Mouse (Mus musculus) neural tube, embryonic 14.5 days (tissue): Measurements from ENCODE around the gene Vash2. TPM values are rescaled to one million over a fixed set of nuclear protein-coding genes. Genes with fewer than 3 reads are reported as not detected.

Experiments used
- ATAC-seq: fragments of 200-750 bp; cut with Nextera tagmentation; 2 replicates; pipeline ENCODE4 v1.8.0; 2017; ENCODE audit warnings: low read depth, mild to moderate bottlenecking, moderate TSS enrichment, moderate library complexity
- H3K27ac ChIP-seq: fragments of 300-500 bp; sonication (generic); 2 replicates; pipeline ENCODE4 v1.5.1; 2014; ENCODE audit warnings: low read depth, mild to moderate bottlenecking, control low read depth, low read length, moderate library complexity, mixed read lengths
- H3K27me3 ChIP-seq: fragments of 300-500 bp; sonication (generic); 2 replicates; pipeline ENCODE4 v1.6.1; 2014; ENCODE audit warnings: low read length; ENCODE audit not compliant: control insufficient read depth, insufficient read depth
- H3K36me3 ChIP-seq: fragments of 300-500 bp; sonication (generic); 2 replicates; pipeline ENCODE4 v1.6.1; 2014; ENCODE audit warnings: low read length, mixed read lengths; ENCODE audit not compliant: control insufficient read depth, insufficient read depth
- H3K4me1 ChIP-seq: fragments of 300-500 bp; sonication (generic); 2 replicates; pipeline ENCODE4 v1.6.1; 2014; ENCODE audit warnings: low read length; ENCODE audit not compliant: control insufficient read depth, insufficient read depth
- H3K4me2 ChIP-seq: fragments of 300-500 bp; sonication (generic); 2 replicates; pipeline ENCODE4 v1.6.1; 2014; ENCODE audit warnings: mild to moderate bottlenecking, low read depth, low read length, control low read depth
- H3K4me3 ChIP-seq: fragments of 300-500 bp; sonication (generic); 2 replicates; pipeline ENCODE4 v1.5.1; 2014; ENCODE audit warnings: low read depth, low read length, control low read depth, mixed read lengths
- H3K9ac ChIP-seq: fragments of 300-500 bp; sonication (generic); replicated peaks from 2 replicates; pipeline ENCODE4 v1.6.1; 2014; ENCODE audit warnings: low read depth, mild to moderate bottlenecking, control low read depth, low read length, mixed read lengths
- H3K9me3 ChIP-seq: fragments of 300-500 bp; sonication (generic); 2 replicates; pipeline ENCODE4 v1.6.1; 2016; ENCODE audit warnings: low read length; ENCODE audit not compliant: control insufficient read depth
- WGBS: fragments of 180-500 bp; shearing (Covaris S2); extraction: QIAGEN DNeasy Blood & Tissue Kit; methylation state at CpG from one replicate; pipeline ENCODE4 v1.1.7; 2014; 5-methylcytosine and 5-hydroxymethylcytosine counted together
- polyA plus RNA-seq: library from polyadenylated mRNA; unstranded; fragments of >200 nt; fragmentation: Nextera tagmentation; extraction: Ambion mirVana; gene quantifications from 2 replicates; pipeline ENCODE4 v1.2.1, GENCODE M21; 2014

Vash2 gene
- polyA plus RNA-seq, 1 experiment from 2014 or later = 118 TPM

- 80% methylated on average over 9 of the region's 9 CpGs for WGBS
- H3K36me3 ChIP-seq = 0 out of 2 replicates have a peak, but pooled peaks cover 14% of the 10 kb centered on the region
- no peak for ATAC-seq
- H3K4me3 ChIP-seq = no peak overlapping the region
- no peak overlapping the region for H3K27ac ChIP-seq
- H3K9me3 ChIP-seq = no peaks in the 10 kb centered on the region
- H3K4me1 ChIP-seq = no peaks in the 10 kb centered on the region
- H3K9ac ChIP-seq = no peak overlapping the region
- H3K4me2 ChIP-seq = no peak overlapping the region
- H3K27me3 ChIP-seq = no peaks in the 10 kb centered on the region
These were observed 80.1 kb downstream of the Vash2 start for GRCm38 (mm10) chr1:190898899-190899575.

DNA sequence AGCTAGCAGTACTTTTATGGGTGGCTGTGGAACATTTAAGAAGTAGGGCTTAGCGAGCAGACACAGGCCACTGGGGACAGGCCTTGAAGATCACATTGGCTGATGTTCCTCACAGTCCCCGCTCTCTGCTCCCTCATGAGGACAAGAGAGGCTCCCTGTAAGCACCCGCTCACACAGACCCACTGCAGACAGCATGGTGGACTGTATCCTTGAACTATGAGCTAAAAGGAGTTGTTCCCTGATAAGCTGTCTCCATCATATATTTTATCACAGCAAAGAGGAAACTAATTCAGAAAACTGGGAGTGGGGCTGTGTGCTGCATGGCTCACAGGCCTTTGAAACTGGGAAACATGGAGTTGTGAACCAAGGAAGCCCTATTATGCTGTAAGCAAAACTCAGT, 80.9 kb downstream of the Vash2 start:
- 85% methylated on average over 3 of the region's 3 CpGs for WGBS
- H3K4me3 ChIP-seq = no peak overlapping the region
- 0 out of 2 replicates have a peak, but pooled peaks cover 14% of the 10 kb centered on the region for H3K36me3 ChIP-seq
- no peaks in the 10 kb centered on the region for H3K9me3 ChIP-seq
- no peaks in the 10 kb centered on the region for H3K27me3 ChIP-seq
- H3K27ac ChIP-seq = no peak overlapping the region
- H3K9ac ChIP-seq = no peak overlapping the region
- H3K4me2 ChIP-seq = no peak overlapping the region
- no peaks in the 10 kb centered on the region for H3K4me1 ChIP-seq
- no peak for ATAC-seq

Other genes with a start within 250 kb of the Vash2 start
- gene Rps6kc1, start 67.5 kb downstream of the Vash2 start, polyA plus RNA-seq = 27.6 and 36.9 TPM in 2 replicates
- gene Angel2, start 54.2 kb downstream of the Vash2 start, polyA plus RNA-seq = 47.9 and 53.3 TPM in 2 replicates
- gene Flvcr1, start 46.9 kb upstream of the Vash2 start, polyA plus RNA-seq = 12.1 and 12.3 TPM in 2 replicates
- gene Spata45, start 57.3 kb upstream of the Vash2 start, polyA plus RNA-seq = not detected in 2 replicates
- 18.3 and 19.9 TPM in 2 replicates for gene Tatdn3, start 83.6 kb upstream of the Vash2 start, polyA plus RNA-seq
- 2.8 and 3.7 TPM in 2 replicates for gene Nsl1, start 83.7 kb upstream of the Vash2 start, polyA plus RNA-seq
- 2.1 and 2.2 TPM in 2 replicates for gene Batf3, start 118.6 kb upstream of the Vash2 start, polyA plus RNA-seq
- not detected in 2 replicates for gene Fam71a, start 185.5 kb upstream of the Vash2 start, polyA plus RNA-seq
- 0.66 and 1.7 TPM in 2 replicates for gene Atf3, start 238.7 kb upstream of the Vash2 start, polyA plus RNA-seq